Mouse (Mus musculus): ENCODE data around the gene Vmn2r17.

The Vmn2r17 gene

DNA sequence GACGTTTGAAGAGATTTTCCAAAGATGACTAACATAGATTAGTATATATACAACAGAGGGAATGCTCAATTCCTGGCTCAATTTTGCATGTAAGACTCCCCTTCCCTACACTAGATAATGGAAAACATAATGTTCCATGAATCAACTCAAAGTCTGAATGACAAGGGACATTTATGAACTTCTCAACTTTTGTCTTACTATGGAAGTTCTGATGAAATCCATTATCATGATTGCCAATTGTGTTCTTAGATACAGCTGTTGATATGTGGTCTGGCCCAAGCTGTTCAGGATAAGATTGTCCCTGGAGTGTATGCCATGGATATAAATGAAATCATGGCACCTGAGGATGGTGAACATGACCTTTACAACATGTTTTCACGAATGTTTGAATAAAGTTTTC lies at the start of gene Vmn2r17:
Gene Vmn2r17, plus strand, starts transcription at position 301 of the 400 bp plus-strand sequence.
- no peak for DNase-seq (ENCODE audit: low read depth)

DNA sequence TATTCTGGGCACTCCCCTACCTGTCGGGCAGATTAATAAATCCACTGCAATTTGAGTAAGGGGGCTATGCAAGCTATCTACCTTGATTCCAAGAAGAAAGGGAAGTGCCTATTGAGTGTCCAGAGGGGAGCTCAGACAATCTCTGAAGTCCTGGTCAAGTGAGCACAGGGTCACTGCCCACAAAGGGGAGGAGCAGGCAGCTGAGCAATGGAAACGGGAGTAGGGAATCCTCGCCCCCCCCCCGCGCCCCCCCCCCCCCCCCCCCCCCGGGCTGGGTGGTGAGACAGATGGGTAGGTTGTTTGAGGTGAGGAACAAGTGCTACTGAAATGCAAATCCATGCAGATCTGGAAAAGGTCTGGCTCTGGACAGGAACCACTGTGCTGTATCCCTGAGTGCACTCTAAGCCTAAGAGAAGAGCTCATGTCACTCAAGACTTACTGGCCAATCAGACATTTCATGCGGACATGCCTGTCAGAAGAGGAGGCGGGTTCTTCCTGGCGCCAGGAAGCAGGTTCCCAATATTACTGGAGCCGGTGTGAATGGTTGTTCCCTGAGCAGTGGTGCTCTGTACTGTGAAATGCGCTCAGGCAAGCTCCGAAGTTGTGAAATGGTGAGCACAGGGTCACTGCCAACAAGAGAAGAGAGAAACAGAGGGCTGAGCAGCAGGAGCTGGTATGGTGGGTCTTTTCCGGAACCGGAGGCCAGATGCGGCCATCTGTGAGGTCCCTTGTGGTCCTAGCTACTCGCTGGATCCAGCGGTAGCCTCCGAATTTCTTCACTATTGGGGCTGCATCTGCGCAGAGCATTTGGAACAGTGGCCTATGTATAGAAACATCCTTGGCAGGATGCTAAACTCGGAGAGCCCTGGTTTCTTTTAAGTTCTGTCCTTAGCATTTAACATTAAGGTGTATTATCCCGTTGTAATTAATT lies 47.4 kb downstream of the Vmn2r17 start:
- no peak for DNase-seq (ENCODE audit: low read depth)

DNA sequence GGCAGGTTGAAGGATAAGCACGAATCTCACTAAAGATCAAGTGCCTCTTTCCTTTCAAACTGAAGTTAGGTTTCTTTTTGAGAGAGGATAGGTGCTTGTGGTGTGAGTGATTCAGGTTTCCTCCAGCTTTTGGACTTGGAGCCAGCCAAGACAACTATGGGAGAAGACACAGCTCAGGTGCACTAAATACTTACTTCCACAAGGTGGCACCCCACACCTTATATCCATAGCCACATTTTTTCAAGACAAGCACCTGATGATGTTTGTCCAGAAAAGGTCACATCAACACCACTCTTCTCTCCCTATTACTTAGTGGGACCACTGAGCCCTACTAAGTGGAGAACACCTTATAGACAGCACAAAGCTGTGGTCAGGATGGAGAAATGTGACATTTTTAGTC lies 87.2 kb downstream of the Vmn2r17 start:
- peak; percentile 18 for DNase-seq (ENCODE audit: low read depth)

Data from fibroblast of lung, adult 2 months (primary cell).